Mouse (Mus musculus) MEL (cell line): ENCODE results near the gene Ctdspl. TPM values are rescaled to one million over a fixed set of nuclear protein-coding genes. Genes with fewer than 3 reads are reported as not detected.

ENCODE experiments used
- DNase-seq: peaks from one replicate; pipeline ENCODE4 v3.0.0; 2011; ENCODE audit warnings: low read depth, low spot score
- H3K27ac ChIP-seq: 2 replicates; pipeline ENCODE4 v1.5.1; 2012; ENCODE audit warnings: low read depth, mild to moderate bottlenecking, control low read depth, low read length, moderate library complexity; ENCODE audit not compliant: control insufficient read depth
- H3K27me3 ChIP-seq, 2 experiments: fragments of 150-350 bp in 1 of 2; sonication (generic) in 1 of 2; 2 replicates each; pipeline ENCODE4 v1.6.1; 2012; ENCODE audit warnings: low read length in 2 of 2, mild to moderate bottlenecking in 2 of 2, improper control_type of control experiment in 1 of 2, moderate library complexity in 1 of 2; ENCODE audit not compliant: insufficient read depth in 2 of 2, control insufficient read depth in 1 of 2
- H3K36me3 ChIP-seq, 2 experiments: 2 replicates each; pipeline ENCODE4 v1.6.1; 2012 to 2014; ENCODE audit warnings: low read length in 2 of 2, improper control_type of control experiment in 1 of 2, inconsistent platforms in 1 of 2, mild to moderate bottlenecking in 1 of 2; ENCODE audit not compliant: insufficient read depth in 2 of 2, control insufficient read depth in 1 of 2
- H3K4me1 ChIP-seq, 2 experiments: fragments of 150-350 bp in 1 of 2; sonication (generic) in 1 of 2; 2 replicates each; pipeline ENCODE4 v1.6.1; 2012; ENCODE audit warnings: low read length in 2 of 2, improper control_type of control experiment in 1 of 2, mild to moderate bottlenecking in 1 of 2; ENCODE audit not compliant: insufficient read depth in 2 of 2, control insufficient read depth in 1 of 2
- H3K4me3 ChIP-seq, 2 experiments: fragments of 150-350 bp in 1 of 2; sonication (generic) in 1 of 2; 2 replicates each; pipeline ENCODE4 v1.5.1; 2012; ENCODE audit warnings: low read depth in 2 of 2, low read length in 2 of 2, mild to moderate bottlenecking in 2 of 2, moderate library complexity in 2 of 2, control low read depth in 1 of 2, improper control_type of control experiment in 1 of 2; ENCODE audit not compliant: control insufficient read depth in 1 of 2, insufficient read depth in 1 of 2
- H3K79me2 ChIP-seq: 2 replicates; pipeline ENCODE4 v1.6.1; 2012; ENCODE audit warnings: mild to moderate bottlenecking, low read length, moderate library complexity; ENCODE audit not compliant: control insufficient read depth, poor library complexity, insufficient read depth
- H3K9ac ChIP-seq: 2 replicates; pipeline ENCODE4 v1.6.1; 2012; ENCODE audit warnings: low read depth, mild to moderate bottlenecking, control low read depth, low read length, moderate library complexity; ENCODE audit not compliant: control insufficient read depth, poor library complexity, severe bottlenecking
- H3K9me3 ChIP-seq: fragments of 150-350 bp; sonication (generic); replicated peaks from 2 replicates; pipeline ENCODE4 v1.6.1; 2012; ENCODE audit warnings: mild to moderate bottlenecking, low read length, improper control_type of control experiment, moderate library complexity; ENCODE audit not compliant: insufficient read depth
- BHLHE40 ChIP-seq: IDR thresholded peaks from 2 replicates; pipeline ENCODE4 v1.6.1; 2012; ENCODE audit warnings: low read depth, mild to moderate bottlenecking, inconsistent platforms, low read length, improper control_type of control experiment, borderline replicate concordance
- CHD2 ChIP-seq: IDR thresholded peaks from 2 replicates; pipeline ENCODE4 v1.6.1; 2011; ENCODE audit warnings: low read length, improper control_type of control experiment
- CTCF ChIP-seq, 3 experiments: IDR thresholded peaks in 2 of 3; conservative IDR thresholded peaks in 1 of 3; 2 replicates each; pipeline ENCODE4 v1.5.1; 2011 to 2012; ENCODE audit warnings: low read length in 3 of 3, low read depth in 2 of 3, mild to moderate bottlenecking in 2 of 3, improper control_type of control experiment in 1 of 3, inconsistent platforms in 1 of 3, mixed read lengths in 1 of 3, moderate library complexity in 1 of 3; ENCODE audit not compliant: control insufficient read depth in 1 of 3, insufficient read depth in 1 of 3, poor library complexity in 1 of 3, severe bottlenecking in 1 of 3
- E2F4 ChIP-seq: IDR thresholded peaks from 2 replicates; pipeline ENCODE4 v1.6.1; 2011; ENCODE audit warnings: low read depth, low read length, improper control_type of control experiment, borderline replicate concordance
- ELF1 ChIP-seq: IDR thresholded peaks from 2 replicates; pipeline ENCODE4 v1.6.1; 2014; ENCODE audit warnings: low read depth, mild to moderate bottlenecking, inconsistent platforms, low read length, improper control_type of control experiment, moderate library complexity
- EP300 ChIP-seq, 2 experiments: IDR thresholded peaks; 2 replicates each; pipeline ENCODE4 v1.6.1; 2011; ENCODE audit warnings: improper control_type of control experiment in 2 of 2, low read length in 2 of 2, low read depth in 1 of 2, mild to moderate bottlenecking in 1 of 2
- GABPA ChIP-seq: IDR thresholded peaks from 2 replicates; pipeline ENCODE4 v1.6.1; 2012; ENCODE audit warnings: low read depth, mild to moderate bottlenecking, inconsistent platforms, low read length, improper control_type of control experiment, moderate library complexity
- GATA1 ChIP-seq: IDR thresholded peaks from 2 replicates; pipeline ENCODE4 v1.6.1; 2011; ENCODE audit warnings: low read depth, low read length, improper control_type of control experiment
- HCFC1 ChIP-seq: IDR thresholded peaks from 2 replicates; pipeline ENCODE4 v1.6.1; 2012; ENCODE audit warnings: low read depth, mild to moderate bottlenecking, inconsistent platforms, low read length, improper control_type of control experiment, moderate library complexity
- JUND ChIP-seq: IDR thresholded peaks from 2 replicates; pipeline ENCODE4 v1.6.1; 2011; ENCODE audit warnings: low read depth, mild to moderate bottlenecking, improper control_type of control experiment, low read length
- KAT2A ChIP-seq: conservative IDR thresholded peaks from 2 replicates; pipeline ENCODE4 v1.6.1; 2012; ENCODE audit warnings: low read depth, low read length, improper control_type of control experiment, inconsistent platforms
- MAFK ChIP-seq: IDR thresholded peaks from 2 replicates; pipeline ENCODE4 v1.6.1; 2011; ENCODE audit warnings: low read depth, mild to moderate bottlenecking, low read length, improper control_type of control experiment, borderline replicate concordance
- MAX ChIP-seq: IDR thresholded peaks from 2 replicates; pipeline ENCODE4 v1.6.1; 2011; ENCODE audit warnings: low read length, improper control_type of control experiment
- MXI1 ChIP-seq: IDR thresholded peaks from 2 replicates; pipeline ENCODE4 v1.6.1; 2011; ENCODE audit warnings: mild to moderate bottlenecking, low read depth, low read length, improper control_type of control experiment
- MYB ChIP-seq: IDR thresholded peaks from 2 replicates; pipeline ENCODE4 v1.6.1; 2011; ENCODE audit warnings: mild to moderate bottlenecking, low read depth, low read length, improper control_type of control experiment
- MYC ChIP-seq: IDR thresholded peaks from 2 replicates; pipeline ENCODE4 v1.6.1; 2011; ENCODE audit warnings: low read depth, mild to moderate bottlenecking, low read length, improper control_type of control experiment, moderate library complexity
- NELFE ChIP-seq: IDR thresholded peaks from 2 replicates; pipeline ENCODE4 v1.6.1; 2011; ENCODE audit warnings: low read depth, low read length, improper control_type of control experiment
- NRF1 ChIP-seq: IDR thresholded peaks from 2 replicates; pipeline ENCODE4 v1.6.1; 2014; ENCODE audit warnings: low read depth, mild to moderate bottlenecking, inconsistent platforms, low read length, improper control_type of control experiment, moderate library complexity; ENCODE audit not compliant: poor library complexity, insufficient read depth, severe bottlenecking
- POLR2A ChIP-seq, 2 experiments: IDR thresholded peaks; 2 replicates each; pipeline ENCODE4 v1.6.1; 2011 to 2012; ENCODE audit warnings: low read length in 2 of 2, mild to moderate bottlenecking in 2 of 2, control low read depth in 1 of 2, improper control_type of control experiment in 1 of 2, low read depth in 1 of 2, moderate library complexity in 1 of 2; ENCODE audit not compliant: control insufficient read depth in 1 of 2, insufficient read depth in 1 of 2, poor library complexity in 1 of 2
- RAD21 ChIP-seq: IDR thresholded peaks from 2 replicates; pipeline ENCODE4 v1.6.1; 2011; ENCODE audit warnings: mild to moderate bottlenecking, low read depth, low read length, improper control_type of control experiment
- RCOR1 ChIP-seq: IDR thresholded peaks from 2 replicates; pipeline ENCODE4 v1.6.1; 2012; ENCODE audit warnings: low read depth, mild to moderate bottlenecking, inconsistent platforms, low read length, improper control_type of control experiment
- SIN3A ChIP-seq: IDR thresholded peaks from 2 replicates; pipeline ENCODE4 v1.6.1; 2012; ENCODE audit warnings: low read length, improper control_type of control experiment, inconsistent platforms
- SMC3 ChIP-seq: IDR thresholded peaks from 2 replicates; pipeline ENCODE4 v1.6.1; 2011; ENCODE audit warnings: low read depth, low read length, improper control_type of control experiment
- TAL1 ChIP-seq: IDR thresholded peaks from 2 replicates; pipeline ENCODE4 v1.6.1; 2012; ENCODE audit warnings: mild to moderate bottlenecking, inconsistent platforms, low read length, moderate library complexity, mixed read lengths
- TBP ChIP-seq: IDR thresholded peaks from 2 replicates; pipeline ENCODE4 v1.8.0; 2011; ENCODE audit warnings: low read depth, low read length, improper control_type of control experiment
- UBTF ChIP-seq: IDR thresholded peaks from 2 replicates; pipeline ENCODE4 v1.6.1; 2012; ENCODE audit warnings: low read depth, mild to moderate bottlenecking, inconsistent platforms, low read length, improper control_type of control experiment, moderate library complexity, borderline replicate concordance; ENCODE audit not compliant: insufficient read depth
- USF1 ChIP-seq: IDR thresholded peaks from 2 replicates; pipeline ENCODE4 v1.6.1; 2014; ENCODE audit warnings: low read depth, mild to moderate bottlenecking, inconsistent platforms, low read length, improper control_type of control experiment, moderate library complexity
- USF2 ChIP-seq, 2 experiments: IDR thresholded peaks; 2 replicates each; pipeline ENCODE4 v1.6.1; 2011 to 2012; ENCODE audit warnings: improper control_type of control experiment in 2 of 2, low read length in 2 of 2, borderline replicate concordance in 1 of 2, inconsistent platforms in 1 of 2, low read depth in 1 of 2, mild to moderate bottlenecking in 1 of 2; ENCODE audit not compliant: insufficient read depth in 1 of 2
- ZKSCAN1 ChIP-seq: IDR thresholded peaks from 2 replicates; pipeline ENCODE4 v1.6.1; 2012; ENCODE audit warnings: low read depth, mild to moderate bottlenecking, inconsistent platforms, low read length, improper control_type of control experiment, moderate library complexity
- polyA plus RNA-seq, 2 experiments: library from polyadenylated mRNA; stranded (reverse) in 1 of 2; unstranded in 1 of 2; fragments of >175 nt in 1 of 2; fragments of >200 nt in 1 of 2; gene quantifications; 2 replicates each; pipeline versions ENCODE4 v1.2.1 to v1.2.4; 2012; ENCODE audit warnings: low replicate concordance in 2 of 2, low read depth in 1 of 2; ENCODE audit not compliant: insufficient read length in 2 of 2, insufficient read depth in 1 of 2, missing spikeins in 1 of 2
- total RNA-seq: library from RNA; depleted of rRNA; stranded (reverse); fragments of 300-350 nt; gene quantifications from 2 replicates; pipeline ENCODE4 v1.2.3, GENCODE M21; 2012

The Ctdspl gene
- total and polyA plus RNA-seq, 3 experiments: 15.3 to 20.7 TPM; not detected in 1

- H3K27ac ChIP-seq: no peak overlapping the region
- no peaks in the 10 kb centered on the region for H3K27me3 ChIP-seq
- no peak overlapping the region for H3K4me3 ChIP-seq
- TF ChIP-seq RCOR1: no peak
- TF ChIP-seq, all 39 proteins: peak for 0
- no peak overlapping the region for H3K9ac ChIP-seq
- DNase-seq: no peak
- H3K4me1 ChIP-seq: no peaks in the 10 kb centered on the region
- H3K36me3 ChIP-seq: no peaks in the 10 kb centered on the region; a peak in 1 of 4 replicates
- no peaks in the 10 kb centered on the region for H3K79me2 ChIP-seq
- H3K9me3 ChIP-seq: no peaks in the 10 kb centered on the region
Observed at GRCm38 (mm10) chr9:119040101-119040775, 114.0 kb downstream of the Ctdspl start.

GRCm38 (mm10) chr9:119048182-119048903 is 122.1 kb downstream of the Ctdspl start:
- Histone ChIP-seq H3K36me3 (peaks cover 0 to 7% of the 10 kb centered on the region in 2 experiments; a peak in 2 of 4 replicates), H3K4me1 (peaks cover 5 to 11% of the 10 kb centered on the region in 2 experiments), H3K27me3 (no peaks in the 10 kb centered on the region), H3K9me3 (no peaks in the 10 kb centered on the region), H3K9ac (no peak overlapping the region), H3K79me2 (no peaks in the 10 kb centered on the region; the same call in 1 of the 2 replicates), H3K4me3 (peak overlapping the region; percentile 15 to 17), H3K27ac (peak overlapping the region; percentile 35)
- DNase-seq: peak; percentile 87
- 0 out of 2 replicates have a peak, but pooled peaks have one; percentile 17 for TF ChIP-seq GATA1
- TF ChIP-seq ZKSCAN1: no peak
- TF ChIP-seq SMC3: no peak; the same call in 1 of the 2 replicates
- TF ChIP-seq MAFK: no peak
- TF ChIP-seq HCFC1: no peak
- peak; percentile 85 for TF ChIP-seq JUND
- TF ChIP-seq RCOR1: no peak; the same call in 1 of the 2 replicates
- TF ChIP-seq KAT2A: no peak
- no peak for TF ChIP-seq MYB
- TF ChIP-seq MYC: no peak
- TF ChIP-seq TBP: 0 out of 2 replicates have a peak, but pooled peaks have one; percentile 23
- TF ChIP-seq NRF1: no peak
- TF ChIP-seq USF2 (IDR thresholded peaks at IDR 0.05; ENCODE audit: borderline replicate concordance in 1 of 2, insufficient read depth in 1 of 2, low read depth in 1 of 2, low read length in 2 of 2): no peak
- no peak for TF ChIP-seq TAL1
- TF ChIP-seq POLR2A (IDR thresholded peaks at IDR 0.05; ENCODE audit: control insufficient read depth in 1 of 2, insufficient read depth in 1 of 2, low read depth in 1 of 2, low read length in 2 of 2, poor library complexity in 1 of 2): peak in 1 of 2 experiments; percentile 39; a peak in 1 of 4 replicates
- no peak for TF ChIP-seq MAX
- no peak for TF ChIP-seq BHLHE40
- no peak for TF ChIP-seq GABPA
- 0 out of 2 replicates have a peak, but pooled peaks have one; percentile 33 for TF ChIP-seq ELF1
- no peak for TF ChIP-seq CTCF (IDR thresholded peaks at IDR 0.05 in 2 of 3, conservative IDR thresholded peaks at IDR 0.05 in 1 of 3; ENCODE audit: control insufficient read depth in 1 of 3, insufficient read depth in 1 of 3, low read depth in 2 of 3, low read length in 3 of 3, poor library complexity in 1 of 3, severe bottlenecking in 1 of 3)
- peak in 1 of 2 experiments; percentile 36; a peak in 1 of 4 replicates for TF ChIP-seq EP300 (IDR thresholded peaks at IDR 0.05; ENCODE audit: low read depth in 1 of 2, low read length in 2 of 2)
- TF ChIP-seq MXI1: peak; percentile 57
- TF ChIP-seq USF1: no peak
- no peak for TF ChIP-seq NELFE
- TF ChIP-seq SIN3A: 0 out of 2 replicates have a peak, but pooled peaks have one; percentile 18
- no peak for TF ChIP-seq UBTF
- no peak for TF ChIP-seq RAD21
- no peak for TF ChIP-seq CHD2
- TF ChIP-seq E2F4: no peak
